Comparison of ENCODE assay signal across 8 mouse cellular contexts in genomic region chr6:118478957-118479708, GRCm38 (mm10). TPM values are rescaled to one million over a fixed set of nuclear protein-coding genes. Genes with fewer than 3 reads are reported as not detected.
DNase-seq lines count a peak whose midpoint lies in the region; ATAC-seq and TF ChIP-seq lines count a peak whose summit lies in the region.

Gene Zfp9, minus strand, starts transcription at chr6:118479320.

- 0 out of 2 replicates have a peak, but pooled peaks cover 5% of the 10 kb centered on the region for H3K4me1 ChIP-seq in lung, embryonic 14.5 days (ENCODE audit: insufficient read depth)

- DNase-seq in MEL-GATA-1-ER (ENCODE audit: extremely low read depth, low read depth): peak; percentile 47
- peak; percentile 89 to 91 for DNase-seq in cerebellum, adult 18-20 months
- peak; percentile 71 for DNase-seq in forelimb bud, embryonic 11.5 days (ENCODE audit: low read depth, low spot score)
- DNase-seq in heart, postnatal 4 days: peak; percentile 83
- peak; percentile 67 for DNase-seq in layer of hippocampus, adult 9-10 months (ENCODE audit: low spot score)
- DNase-seq in lung, embryonic 14.5 days: peak; percentile 92
- DNase-seq in ovary, postnatal 14 days (ENCODE audit: low spot score): peak; percentile 51
- DNase-seq in urinary bladder, adult 2 months (ENCODE audit: low spot score): peak; percentile 58

- H3K9ac ChIP-seq in lung, embryonic 14.5 days: peak within 1 kb of the TSS; percentile 84

- WGBS in lung, embryonic 14.5 days: under 1% methylated on average over 46 of the region's 57 CpGs

- peak within 1 kb of the TSS; percentile 94 for H3K27ac ChIP-seq in lung, embryonic 14.5 days (ENCODE audit: low read depth)

- H3K4me3 ChIP-seq in lung, embryonic 14.5 days (ENCODE audit: low read depth, low read length): peak within 1 kb of the TSS; percentile 46

- ATAC-seq in lung, embryonic 14.5 days (ENCODE audit: insufficient read depth): peak; percentile 95

- peaks cover 25% of the 10 kb centered on the region for H3K36me3 ChIP-seq in lung, embryonic 14.5 days (ENCODE audit: insufficient read depth)

- no peaks in the 10 kb centered on the region for H3K27me3 ChIP-seq in lung, embryonic 14.5 days (ENCODE audit: insufficient read depth, low read length)

- H3K4me2 ChIP-seq in lung, embryonic 14.5 days: peak within 1 kb of the TSS; percentile 76

- H3K9me3 ChIP-seq in lung, embryonic 14.5 days (ENCODE audit: low read depth, low read length): no peaks in the 10 kb centered on the region

- no peak for TF ChIP-seq CTCF in lung, embryonic 14.5 days (IDR thresholded peaks at IDR 0.05; ENCODE audit: low read depth)

RNA-seq across cellular contexts. Expression of gene Zfp9, which starts in this region (rescaled TPM):
- 1 to 10 TPM; 8.2 to 8.6 TPM for total RNA-seq in heart, postnatal 4 days (2021)
- 13.1 and 13.4 TPM in 2 replicates for polyA plus RNA-seq in lung, embryonic 14.5 days (2014; fragmentation: Nextera tagmentation; extraction: Ambion mirVana)
- 11.7 and 12.2 TPM in 2 replicates for polyA plus RNA-seq in urinary bladder, adult 2 months (2012; rRNA removed)

Comparison
In these comparisons a context has a peak if more than half of its experiments do, and no peak if none do; other contexts are left out.
1. Peak in every context shown above with its lines: DNase-seq, ATAC-seq, H3K4me3 ChIP-seq and H3K27ac ChIP-seq.